Mouse (Mus musculus) forebrain, embryonic 16.5 days (tissue): ENCODE data around the gene Foxf2. TPM values are rescaled to one million over a fixed set of nuclear protein-coding genes. Genes with fewer than 3 reads are reported as not detected.

Source experiments
- ATAC-seq: fragments of 200-750 bp; cut with Nextera tagmentation; 2 replicates; pipeline ENCODE4 v1.8.0; 2017; ENCODE audit warnings: mild to moderate bottlenecking, moderate library complexity
- H3K27ac ChIP-seq: fragments of 300-500 bp; sonication (generic); 2 replicates; pipeline ENCODE4 v1.5.1; 2014; ENCODE audit warnings: low read length, control low read depth
- H3K27me3 ChIP-seq: fragments of 300-500 bp; sonication (generic); replicated peaks from 2 replicates; pipeline ENCODE4 v1.6.1; 2014; ENCODE audit warnings: low read length; ENCODE audit not compliant: control insufficient read depth, insufficient read depth
- H3K36me3 ChIP-seq: fragments of 300-500 bp; sonication (generic); 2 replicates; pipeline ENCODE4 v1.6.1; 2014; ENCODE audit not compliant: control insufficient read depth, insufficient read depth
- H3K4me1 ChIP-seq: fragments of 300-500 bp; sonication (generic); replicated peaks from 2 replicates; pipeline ENCODE4 v1.6.1; 2014; ENCODE audit warnings: low read length; ENCODE audit not compliant: control insufficient read depth, insufficient read depth
- H3K4me2 ChIP-seq: fragments of 300-500 bp; sonication (generic); 2 replicates; pipeline ENCODE4 v1.6.1; 2014; ENCODE audit warnings: mild to moderate bottlenecking, low read length, control low read depth
- H3K4me3 ChIP-seq: fragments of 300-500 bp; sonication (generic); replicated peaks from 2 replicates; pipeline ENCODE4 v1.5.1; 2014; ENCODE audit warnings: mild to moderate bottlenecking, low read length, control low read depth
- H3K9ac ChIP-seq: fragments of 300-500 bp; sonication (generic); replicated peaks from 2 replicates; pipeline ENCODE4 v1.6.1; 2014; ENCODE audit warnings: low read depth, low read length, control low read depth
- H3K9me3 ChIP-seq: fragments of 300-500 bp; sonication (generic); 2 replicates; pipeline ENCODE4 v1.6.1; 2016; ENCODE audit warnings: low read length; ENCODE audit not compliant: control insufficient read depth
- WGBS: fragments of 180-500 bp; shearing (Covaris S2); extraction: QIAGEN DNeasy Blood & Tissue Kit; methylation state at CpG from one replicate; pipeline ENCODE4 v1.1.7; 2014; 5-methylcytosine and 5-hydroxymethylcytosine counted together
- polyA plus RNA-seq: library from polyadenylated mRNA; unstranded; fragments of >200 nt; fragmentation: Nextera tagmentation; extraction: Ambion mirVana; gene quantifications from 2 replicates; pipeline ENCODE4 v1.2.1, GENCODE M21; 2015

Foxf2 gene
- polyA plus RNA-seq, 1 experiment from 2014 or later = 4.3 TPM

- Histone ChIP-seq H3K4me1 (peaks cover 28% of the 10 kb centered on the region), H3K27ac (no peak overlapping the region), H3K36me3 (no peaks in the 10 kb centered on the region), H3K9ac (no peak overlapping the region), H3K27me3 (peaks cover 90% of the 10 kb centered on the region), H3K4me2 (no peak overlapping the region), H3K9me3 (no peaks in the 10 kb centered on the region), H3K4me3 (no peak overlapping the region)
- ATAC-seq = no peak
- 4% methylated on average over 6 of the region's 6 CpGs for WGBS
Measured at GRCm38 (mm10) chr13:31623291-31623690, 2.3 kb upstream of the Foxf2 start.

- Histone ChIP-seq H3K4me1 (peaks cover 25% of the 10 kb centered on the region), H3K4me3 (no peak overlapping the region)
Measured at GRCm38 (mm10) chr13:31623906-31624860, 1.4 kb upstream of the Foxf2 start.

GRCm38 (mm10) chr13:31624966-31625332, 667 bp upstream of the Foxf2 start:
- Histone ChIP-seq H3K27ac (no peak overlapping the region), H3K4me2 (peak overlapping the region; percentile 79), H3K4me3 (peak overlapping the region; percentile 49), H3K36me3 (no peaks in the 10 kb centered on the region), H3K4me1 (peaks cover 28% of the 10 kb centered on the region), H3K27me3 (peaks cover 90% of the 10 kb centered on the region), H3K9me3 (no peaks in the 10 kb centered on the region), H3K9ac (no peak overlapping the region; the same call in 1 of the 2 replicates)
- peak; percentile 11; the same call in 1 of the 2 replicates for ATAC-seq
- WGBS = under 1% methylated on average over 13 of the region's 13 CpGs

More at GRCm38 (mm10) chr13:31623906-31624860, 1.4 kb upstream of the Foxf2 start:
- H3K27ac ChIP-seq = no peak overlapping the region
- H3K27me3 ChIP-seq = peaks cover 90% of the 10 kb centered on the region
- no peaks in the 10 kb centered on the region for H3K9me3 ChIP-seq
- H3K9ac ChIP-seq = no peak overlapping the region
- no peak for ATAC-seq
- no peaks in the 10 kb centered on the region for H3K36me3 ChIP-seq
- WGBS = 1% methylated on average over 19 of the region's 20 CpGs
- no peak overlapping the region for H3K4me2 ChIP-seq

GRCm38 (mm10) chr13:31626183-31626801, 676 bp downstream of the Foxf2 start:
- H3K4me1 ChIP-seq = peaks cover 28% of the 10 kb centered on the region
- no peak overlapping the region for H3K27ac ChIP-seq
- H3K27me3 ChIP-seq = peaks cover 87% of the 10 kb centered on the region
- WGBS = under 1% methylated on average over 56 of the region's 60 CpGs
- peak overlapping the region; percentile 79 for H3K4me2 ChIP-seq
- H3K9me3 ChIP-seq = no peaks in the 10 kb centered on the region
- H3K9ac ChIP-seq = peak overlapping the region; percentile 50
- ATAC-seq = peak; percentile 21
- H3K4me3 ChIP-seq = peak overlapping the region; percentile 49
- H3K36me3 ChIP-seq = no peaks in the 10 kb centered on the region

- Histone ChIP-seq H3K4me1 (peaks cover 28% of the 10 kb centered on the region), H3K36me3 (no peaks in the 10 kb centered on the region), H3K27me3 (peaks cover 87% of the 10 kb centered on the region), H3K9me3 (no peaks in the 10 kb centered on the region), H3K9ac (0 out of 2 replicates have a peak overlapping the region, but pooled peaks have one; percentile 18), H3K4me3 (peak overlapping the region; percentile 49), H3K27ac (no peak overlapping the region), H3K4me2 (peak overlapping the region; percentile 79; the same call in 1 of the 2 replicates)
- under 1% methylated on average over 23 of the region's 24 CpGs for WGBS
- no peak for ATAC-seq
Measured at GRCm38 (mm10) chr13:31626991-31627625, 1.5 kb downstream of the Foxf2 start.

GRCm38 (mm10) chr13:31627864-31628690, 2.5 kb downstream of the Foxf2 start:
- Histone ChIP-seq H3K4me3 (peak overlapping the region; percentile 15; the same call in 1 of the 2 replicates), H3K4me2 (no peak overlapping the region), H3K36me3 (no peaks in the 10 kb centered on the region), H3K4me1 (peaks cover 28% of the 10 kb centered on the region), H3K27me3 (peaks cover 83% of the 10 kb centered on the region), H3K27ac (no peak overlapping the region), H3K9me3 (no peaks in the 10 kb centered on the region), H3K9ac (no peak overlapping the region)
- no peak for ATAC-seq
- 6% methylated on average over 8 of the region's 8 CpGs for WGBS

- H3K9ac ChIP-seq = peak overlapping the region; percentile 5; the same call in 1 of the 2 replicates
- H3K9me3 ChIP-seq = no peaks in the 10 kb centered on the region
- no peaks in the 10 kb centered on the region for H3K36me3 ChIP-seq
- no peak overlapping the region for H3K27ac ChIP-seq
- peaks cover 79% of the 10 kb centered on the region for H3K27me3 ChIP-seq
- WGBS = 5% methylated on average over 14 of the region's 14 CpGs
- peaks cover 28% of the 10 kb centered on the region for H3K4me1 ChIP-seq
- H3K4me2 ChIP-seq = peak overlapping the region; percentile 51
- no peak for ATAC-seq
- H3K4me3 ChIP-seq = peak overlapping the region; percentile 35
Measured at GRCm38 (mm10) chr13:31628691-31629180, 3.1 kb downstream of the Foxf2 start.

GRCm38 (mm10) chr13:31629321-31629851, 3.8 kb downstream of the Foxf2 start:
- H3K9ac ChIP-seq = peak overlapping the region; percentile 5; the same call in 1 of the 2 replicates
- peaks cover 28% of the 10 kb centered on the region for H3K4me1 ChIP-seq
- no peak overlapping the region for H3K27ac ChIP-seq
- H3K4me2 ChIP-seq = peak overlapping the region; percentile 51
- ATAC-seq = no peak
- under 1% methylated on average over 40 of the region's 40 CpGs for WGBS
- H3K9me3 ChIP-seq = no peaks in the 10 kb centered on the region
- H3K4me3 ChIP-seq = peak overlapping the region; percentile 35
- H3K36me3 ChIP-seq = no peaks in the 10 kb centered on the region
- H3K27me3 ChIP-seq = peaks cover 73% of the 10 kb centered on the region
